Mouse (Mus musculus) testis, adult 2 months (tissue): Measurements from ENCODE around the gene Lbx2. TPM values are rescaled to one million over a fixed set of nuclear protein-coding genes. Genes with fewer than 3 reads are reported as not detected.

ENCODE experiments used
- H3K27ac ChIP-seq: fragments of 200-500 bp; 2 replicates; pipeline ENCODE4 v1.5.1; 2012; ENCODE audit warnings: low read depth, low read length; ENCODE audit not compliant: control insufficient read depth, insufficient read depth
- H3K27me3 ChIP-seq: fragments of 200-500 bp; 2 replicates; pipeline ENCODE4 v1.6.1; 2012; ENCODE audit warnings: mild to moderate bottlenecking, low read length, moderate library complexity; ENCODE audit not compliant: control insufficient read depth, insufficient read depth
- H3K36me3 ChIP-seq: fragments of 200-500 bp; 2 replicates; pipeline ENCODE4 v1.6.1; 2012; ENCODE audit warnings: mild to moderate bottlenecking, low read length; ENCODE audit not compliant: control insufficient read depth, insufficient read depth
- H3K4me1 ChIP-seq: fragments of 200-500 bp; 2 replicates; pipeline ENCODE4 v1.6.1; 2012; ENCODE audit warnings: low read length; ENCODE audit not compliant: control insufficient read depth, insufficient read depth
- H3K4me3 ChIP-seq: fragments of 200-500 bp; 2 replicates; pipeline ENCODE4 v1.5.1; 2012; ENCODE audit warnings: low read depth, mild to moderate bottlenecking, low read length, moderate library complexity, mixed read lengths; ENCODE audit not compliant: control insufficient read depth
- CTCF ChIP-seq: fragments of 200-500 bp; IDR thresholded peaks from 2 replicates; pipeline ENCODE4 v1.5.1; 2012; ENCODE audit warnings: low read depth, mild to moderate bottlenecking, inconsistent platforms, low read length, moderate library complexity; ENCODE audit not compliant: control insufficient read depth, insufficient read depth, insufficient replicate concordance
- POLR2A ChIP-seq: fragments of 200-500 bp; IDR thresholded peaks from 2 replicates; pipeline ENCODE4 v1.6.1; 2012; ENCODE audit warnings: low read depth, mild to moderate bottlenecking, inconsistent platforms, low read length, moderate library complexity; ENCODE audit not compliant: control insufficient read depth
- polyA plus RNA-seq: library from polyadenylated mRNA; depleted of rRNA; stranded (reverse); fragments of >200 nt; gene quantifications from 2 replicates; pipeline ENCODE4 v1.2.3, GENCODE M21; 2012; rRNA removed

Lbx2 gene
- polyA plus RNA-seq, 1 experiment: 0.25 TPM

DNA sequence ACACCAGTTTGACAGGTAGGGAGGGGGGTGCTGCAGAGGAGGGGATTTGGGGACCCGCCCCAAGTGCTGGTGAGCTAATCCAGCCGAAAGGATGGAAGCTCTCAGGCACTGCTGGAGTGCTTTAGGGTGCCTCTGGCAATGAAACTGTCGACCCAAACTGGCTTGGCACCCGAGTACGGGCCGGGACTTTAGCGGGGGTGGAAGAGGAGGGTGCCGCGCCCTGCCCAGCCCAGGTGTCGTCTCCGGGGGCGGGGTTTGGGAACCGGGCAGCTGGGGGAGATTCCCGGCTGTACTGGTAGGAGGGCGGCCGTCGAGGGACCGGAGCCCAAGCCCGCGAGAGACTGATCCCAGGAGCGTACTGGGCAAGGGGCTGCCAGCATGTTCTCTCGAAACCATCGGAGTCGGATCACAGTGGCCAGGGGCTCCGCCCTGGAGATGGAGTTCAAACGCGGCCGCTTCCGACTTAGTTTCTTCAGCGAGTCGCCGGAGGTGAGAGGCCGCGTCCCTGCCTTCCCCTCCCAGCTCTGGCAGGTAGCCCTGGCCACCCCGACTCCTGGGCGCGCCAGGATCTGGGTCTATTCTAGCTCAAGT lies 49.5 kb downstream of the Lbx2 start:
- Histone ChIP-seq H3K4me1 (peaks cover 29% of the 10 kb centered on the region), H3K4me3 (peak overlapping the region; percentile 2), H3K27me3 (no peaks in the 10 kb centered on the region), H3K27ac (no peak overlapping the region), H3K36me3 (no peaks in the 10 kb centered on the region)
- TF ChIP-seq POLR2A (no peak), CTCF (no peak)

DNA sequence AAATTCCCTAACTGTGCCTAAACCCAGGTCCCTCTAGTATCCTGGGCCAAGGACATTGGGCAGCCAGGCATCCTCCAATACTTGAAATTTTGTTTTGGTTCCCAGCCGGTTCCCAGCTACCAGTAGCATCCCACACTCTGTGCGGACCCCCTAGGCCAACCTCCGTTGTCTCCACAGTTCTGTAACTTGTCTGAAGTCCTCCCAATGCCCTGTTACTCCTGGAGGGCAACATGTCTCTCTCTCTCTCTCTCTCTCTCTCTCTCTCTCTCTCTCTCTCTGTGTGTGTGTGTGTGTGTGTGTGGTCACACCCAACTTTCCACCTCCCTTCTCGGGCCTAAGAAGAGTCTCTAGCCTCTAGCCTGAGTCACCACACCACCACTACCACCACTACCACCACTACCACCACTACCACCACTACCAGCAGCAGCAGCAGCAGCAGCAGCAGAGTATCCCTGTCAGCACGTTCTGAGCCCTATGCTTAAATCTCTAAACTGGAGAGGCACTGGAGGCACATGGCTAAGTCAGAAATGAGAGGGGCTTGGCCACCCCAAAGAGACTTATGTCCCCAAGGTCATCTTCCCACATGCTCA lies 50.2 kb downstream of the Lbx2 start:
- peaks cover 29% of the 10 kb centered on the region for H3K4me1 ChIP-seq
- peak overlapping the region; percentile 69 for H3K27ac ChIP-seq
- H3K4me3 ChIP-seq: peak overlapping the region; percentile 59
- H3K27me3 ChIP-seq: no peaks in the 10 kb centered on the region
- H3K36me3 ChIP-seq: no peaks in the 10 kb centered on the region
- no peak for TF ChIP-seq CTCF
- TF ChIP-seq POLR2A: no peak

DNA sequence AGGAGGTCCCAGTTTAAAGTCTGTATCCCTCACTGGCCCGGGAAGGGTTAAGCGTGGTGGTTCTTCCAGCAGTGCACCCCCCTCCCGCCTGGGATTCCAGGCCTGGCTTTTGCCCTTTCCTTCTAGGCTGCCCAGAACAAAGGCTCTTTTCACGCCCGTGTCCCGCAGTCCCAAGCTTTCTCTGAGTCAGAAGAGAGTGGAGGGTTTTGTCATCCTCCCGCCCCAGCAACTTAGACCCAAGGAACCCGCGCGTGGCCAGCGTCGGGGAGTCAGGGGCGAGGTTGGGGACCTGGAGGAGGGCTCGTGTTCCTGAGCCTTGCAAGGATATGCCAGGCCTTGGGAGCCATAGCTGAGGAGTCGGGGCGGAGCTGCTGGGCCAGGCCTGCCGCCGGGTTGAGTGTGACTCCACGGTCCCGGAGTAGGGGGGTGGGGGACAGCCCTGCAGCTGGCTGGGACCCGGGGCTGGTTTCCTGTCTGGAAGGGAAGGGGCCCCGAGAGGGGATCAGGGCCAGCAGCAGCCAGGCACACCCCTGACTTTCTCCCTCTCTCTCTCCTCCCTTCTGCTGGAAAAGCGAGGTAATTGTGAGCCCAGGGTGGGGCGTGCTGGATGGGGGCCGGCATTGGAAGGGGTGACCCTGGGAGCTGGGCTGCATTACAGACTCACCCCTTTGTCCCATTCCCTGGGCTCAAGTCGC lies 50.9 kb downstream of the Lbx2 start:
- Histone ChIP-seq H3K4me1 (peaks cover 31% of the 10 kb centered on the region), H3K4me3 (peak overlapping the region; percentile 59), H3K36me3 (no peaks in the 10 kb centered on the region), H3K27me3 (no peaks in the 10 kb centered on the region), H3K27ac (peak overlapping the region; percentile 69)
- TF ChIP-seq POLR2A (no peak), CTCF (no peak)

DNA sequence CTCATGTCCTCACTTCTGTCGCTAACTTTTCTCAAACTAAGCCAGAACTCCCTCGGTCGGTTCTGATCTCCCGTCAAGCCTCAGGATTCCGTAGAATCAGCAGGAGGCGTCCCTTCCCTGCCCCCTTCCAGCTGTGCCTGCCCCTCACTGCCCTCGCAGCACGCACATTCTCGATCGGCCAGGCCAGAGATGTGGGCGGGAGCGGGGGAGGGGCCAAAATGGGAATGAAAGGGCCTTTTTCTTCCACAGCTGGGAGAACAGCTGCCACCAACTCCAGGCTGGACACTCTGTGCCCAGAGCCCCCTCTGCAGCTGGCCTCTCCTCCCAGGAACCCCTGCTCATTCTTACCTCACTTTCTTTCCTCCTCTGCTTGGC lies 51.4 kb downstream of the Lbx2 start:
- no peaks in the 10 kb centered on the region for H3K27me3 ChIP-seq
- H3K27ac ChIP-seq: peak overlapping the region; percentile 69; the same call in 1 of the 2 replicates
- no peaks in the 10 kb centered on the region for H3K36me3 ChIP-seq
- TF ChIP-seq POLR2A (no peak), CTCF (no peak)
- peak overlapping the region; percentile 59 for H3K4me3 ChIP-seq
- peaks cover 36% of the 10 kb centered on the region for H3K4me1 ChIP-seq

Other genes starting within 250 kb of the Lbx2 start
- gene Sema4f, start 146.6 kb upstream of the Lbx2 start, polyA plus RNA-seq: 1.1 and 1.3 TPM in 2 replicates
- 101 and 141 TPM in 2 replicates for gene M1ap, start 139.5 kb upstream of the Lbx2 start, polyA plus RNA-seq
- gene Dok1, start 52.9 kb upstream of the Lbx2 start, polyA plus RNA-seq: 0.99 and 1.0 TPM in 2 replicates
- 1.1 and 1.3 TPM in 2 replicates for gene Loxl3, start 52.2 kb upstream of the Lbx2 start, polyA plus RNA-seq
- 240 and 244 TPM in 2 replicates for gene Aup1, start 31.8 kb upstream of the Lbx2 start, polyA plus RNA-seq
- 30.4 and 30.9 TPM in 2 replicates for gene Htra2, start 31.1 kb upstream of the Lbx2 start, polyA plus RNA-seq
- gene Dqx1, start 28.5 kb upstream of the Lbx2 start, polyA plus RNA-seq: 0.84 and 0.85 TPM in 2 replicates
- 0.11 and 0.26 TPM in 2 replicates for gene Tlx2, start 16.1 kb upstream of the Lbx2 start, polyA plus RNA-seq
- gene Pcgf1, start 8.5 kb upstream of the Lbx2 start, polyA plus RNA-seq: 38.9 and 41.6 TPM in 2 replicates
- gene Ccdc142, start 15.2 kb downstream of the Lbx2 start, polyA plus RNA-seq: 4.0 and 5.7 TPM in 2 replicates
- gene Gm42688, start 15.2 kb downstream of the Lbx2 start, polyA plus RNA-seq: 9.4 and 10.0 TPM in 2 replicates
- gene Mrpl53, start 22.7 kb downstream of the Lbx2 start, polyA plus RNA-seq: 71.3 and 82.0 TPM in 2 replicates
- 20.7 and 20.9 TPM in 2 replicates for gene Mogs, start 29.1 kb downstream of the Lbx2 start, polyA plus RNA-seq
- gene Wbp1, start 35.2 kb downstream of the Lbx2 start, polyA plus RNA-seq: 53.0 and 63.3 TPM in 2 replicates
- gene Ino80b, start 39.1 kb downstream of the Lbx2 start, polyA plus RNA-seq: 35.0 and 50.6 TPM in 2 replicates
- gene Rtkn, start 49.1 kb downstream of the Lbx2 start, polyA plus RNA-seq: 13.2 and 19.2 TPM in 2 replicates
- gene Wdr54, start 70.0 kb downstream of the Lbx2 start, polyA plus RNA-seq: 129 and 133 TPM in 2 replicates
- gene 1700003E16Rik, start 70.0 kb downstream of the Lbx2 start, polyA plus RNA-seq: 604 and 651 TPM in 2 replicates
- gene Dctn1, start 79.6 kb downstream of the Lbx2 start, polyA plus RNA-seq: 49.3 and 57.9 TPM in 2 replicates
- gene Slc4a5, start 133.5 kb downstream of the Lbx2 start, polyA plus RNA-seq: 1.9 and 3.4 TPM in 2 replicates
- 13.9 and 15.4 TPM in 2 replicates for gene Mthfd2, start 239.5 kb downstream of the Lbx2 start, polyA plus RNA-seq
- gene Mob1a, start 239.6 kb downstream of the Lbx2 start, polyA plus RNA-seq: 9.4 and 12.2 TPM in 2 replicates